Mouse (Mus musculus): Measurements from ENCODE around the gene Ugt1a1. TPM values are rescaled to one million over a fixed set of nuclear protein-coding genes. Genes with fewer than 3 reads are reported as not detected.
"Not testable (repeated sequence)": the region's sequence is repeated elsewhere in the genome, so short reads cannot be mapped to it uniquely, and the experiment has no call there.

The Ugt1a1 gene
- polyA plus RNA-seq, 3 experiments from 2014 or later = not detected

DNA sequence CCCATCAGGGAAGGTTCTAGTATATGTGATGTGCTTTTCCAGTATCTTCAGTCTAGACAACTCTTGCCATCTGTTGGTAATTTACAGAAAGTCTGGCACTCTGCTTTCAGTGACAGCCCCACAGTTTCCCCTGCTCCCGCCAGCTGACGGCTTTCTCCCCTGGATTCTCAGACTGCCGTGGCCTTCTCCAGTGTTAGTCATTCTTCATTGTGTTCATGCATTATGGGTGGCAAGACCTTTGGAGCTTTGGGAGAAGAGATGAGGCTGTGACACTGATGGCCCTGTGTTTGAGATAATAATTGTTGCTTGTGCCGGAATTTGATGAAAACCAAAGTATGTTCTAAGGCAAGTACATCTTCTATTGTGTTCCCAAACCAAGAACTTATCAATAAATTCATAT lies 6.8 kb downstream of the Ugt1a1 start:
- ATAC-seq = no peak

DNA sequence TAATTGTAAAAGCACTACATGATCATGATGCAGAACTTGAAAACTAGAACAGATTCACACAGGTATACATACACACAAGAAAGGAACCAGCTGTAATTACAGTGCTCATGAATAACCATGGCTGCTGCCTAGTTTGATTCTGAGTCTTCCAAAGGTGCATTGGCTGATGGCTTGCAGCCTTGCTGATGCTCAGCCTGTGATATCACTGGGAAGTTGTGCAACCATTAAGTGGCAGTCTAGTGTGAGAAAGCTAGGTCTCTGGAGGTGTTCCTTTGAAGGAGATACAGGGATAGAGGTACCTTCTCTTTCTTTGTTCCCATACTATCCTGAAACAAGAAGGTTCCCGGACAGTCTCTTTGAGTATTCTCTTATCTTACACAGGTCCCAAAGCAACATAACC lies 7.3 kb downstream of the Ugt1a1 start:
- no peak for ATAC-seq

DNA sequence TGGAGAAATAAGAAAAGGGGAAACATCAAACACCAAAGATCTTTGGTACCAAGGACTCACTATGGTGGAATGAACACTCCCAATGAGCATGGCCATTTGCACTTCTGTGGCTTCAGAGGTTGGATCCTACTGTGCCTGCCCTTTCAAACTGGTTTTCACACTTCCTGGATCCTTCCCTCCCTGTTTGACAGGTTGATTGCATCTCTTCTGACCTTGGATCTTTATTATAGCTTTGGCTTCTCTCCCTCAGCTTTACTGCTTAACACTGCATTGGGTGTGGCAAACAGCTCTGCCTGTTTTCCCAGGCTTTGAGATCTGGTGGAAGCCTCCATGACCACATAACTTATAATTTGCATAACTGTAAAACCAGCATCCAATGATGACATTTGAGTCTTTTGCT lies 8.6 kb downstream of the Ugt1a1 start:
- ATAC-seq = no peak

DNA sequence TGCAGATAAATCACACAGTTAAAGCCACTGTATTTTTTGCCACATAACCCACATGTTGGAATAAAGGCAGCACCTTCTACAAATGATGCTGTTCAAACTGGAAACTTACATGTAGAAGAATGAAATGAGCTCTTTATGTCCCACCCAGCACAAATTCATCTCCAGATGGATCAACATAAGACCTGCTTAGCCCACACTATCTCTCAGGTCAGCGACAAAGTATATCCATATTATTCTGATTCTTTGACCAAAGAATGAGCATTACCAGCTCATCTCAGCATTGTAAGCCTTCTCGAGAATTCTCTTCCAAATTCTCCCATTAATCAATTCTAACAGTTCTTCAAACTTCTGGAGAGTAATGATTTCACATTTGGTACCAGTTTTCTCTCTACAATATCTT lies 10.5 kb downstream of the Ugt1a1 start:
- no peak for ATAC-seq

DNA sequence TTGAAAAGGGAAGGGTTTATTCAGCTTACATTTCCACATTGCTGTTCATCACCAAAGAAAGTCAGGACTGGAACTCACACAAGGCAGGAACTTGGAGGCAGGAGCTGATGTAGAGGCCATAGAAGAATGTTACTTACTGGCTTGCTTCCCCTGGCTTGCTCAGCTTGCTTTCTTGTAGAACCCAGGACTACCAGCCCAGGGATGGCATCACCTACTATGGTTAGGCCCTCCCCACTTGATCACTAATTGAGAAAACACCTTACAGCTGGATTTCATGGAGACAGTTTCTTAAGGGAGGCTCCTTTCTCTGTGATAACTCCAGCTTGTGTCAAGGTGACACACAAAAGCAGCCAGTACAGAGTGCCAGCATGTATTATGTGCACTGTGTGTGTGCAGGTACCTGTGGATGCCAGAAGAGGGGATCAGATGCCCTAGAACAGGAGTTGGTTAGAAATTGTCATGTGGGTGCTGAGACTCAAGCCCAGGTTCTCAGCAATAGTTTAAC lies 11.3 kb downstream of the Ugt1a1 start:
- ATAC-seq = not testable (repeated sequence)

DNA sequence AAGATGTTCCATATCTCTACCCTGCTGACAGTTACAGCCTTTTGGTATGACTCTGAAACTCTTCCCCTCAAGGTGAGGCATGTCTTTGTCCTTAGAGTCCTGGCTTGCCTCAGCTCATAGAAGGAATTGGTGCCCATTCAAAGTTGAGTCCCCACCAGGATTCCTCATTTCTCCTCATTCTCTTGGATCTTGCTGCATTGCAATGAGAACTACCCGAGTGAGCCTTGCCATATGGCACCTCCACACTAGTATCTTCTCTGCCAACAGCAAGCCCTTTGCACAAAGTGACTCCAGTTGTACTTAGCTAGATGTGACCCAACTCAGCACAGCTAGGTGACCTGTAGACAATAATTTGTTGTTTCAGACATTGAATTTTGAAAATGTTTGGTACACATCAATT lies 11.8 kb downstream of the Ugt1a1 start:
- no peak for ATAC-seq

DNA sequence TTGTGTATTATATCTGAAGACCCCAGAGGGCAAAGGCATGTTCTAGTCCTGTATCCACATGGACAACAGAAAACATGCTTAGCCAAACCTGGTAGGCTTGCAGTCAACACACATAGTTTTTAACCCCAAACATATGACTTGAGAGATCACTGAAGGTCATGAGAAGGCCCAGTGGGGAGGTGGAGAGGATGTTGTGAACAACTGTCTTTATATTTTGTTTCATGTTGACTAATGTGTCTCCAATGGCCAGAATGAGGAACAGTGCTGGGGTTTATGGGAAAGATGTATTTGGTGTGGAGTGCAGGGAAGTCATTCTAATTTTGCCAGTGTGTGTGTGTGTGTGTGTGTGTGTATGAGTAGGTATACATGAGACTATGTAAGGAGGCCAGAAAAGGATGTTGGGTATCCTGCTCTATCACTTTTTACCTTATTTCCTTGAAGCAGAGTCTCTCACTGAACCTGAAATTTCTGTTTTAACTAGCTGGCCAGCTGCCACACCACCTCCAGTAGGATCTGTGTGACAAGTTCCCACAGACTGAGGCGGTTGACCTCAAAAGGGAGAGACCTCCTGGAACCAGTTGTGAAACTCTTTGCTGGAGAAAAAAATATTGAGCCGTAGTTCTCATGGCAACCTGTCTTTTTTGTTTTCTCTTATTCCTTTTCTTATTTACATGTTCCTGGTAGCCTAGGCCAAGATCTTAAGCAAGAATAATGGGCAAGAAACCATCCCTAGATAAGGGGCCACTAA lies 12.4 kb downstream of the Ugt1a1 start:
- no peak for ATAC-seq

DNA sequence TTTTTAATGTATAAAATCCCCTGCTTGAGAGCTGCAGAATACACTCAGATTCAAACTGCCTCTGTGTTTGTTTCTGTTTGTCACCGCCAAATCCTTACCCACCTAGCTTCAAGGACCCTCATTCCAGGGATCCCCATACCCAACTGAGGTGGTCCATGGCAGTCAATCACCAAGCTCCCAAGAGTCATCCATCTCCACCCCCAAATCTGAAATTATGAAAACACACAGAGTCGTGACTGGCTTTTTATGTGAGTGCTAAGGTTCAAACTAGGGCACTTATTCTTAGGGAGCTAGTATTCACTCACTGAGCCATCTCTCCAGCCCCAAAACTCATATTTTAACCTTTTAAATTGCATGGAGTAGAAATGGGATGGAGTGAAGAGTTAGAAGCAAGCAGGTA lies 13.5 kb downstream of the Ugt1a1 start:
- ATAC-seq = not testable (repeated sequence)

DNA sequence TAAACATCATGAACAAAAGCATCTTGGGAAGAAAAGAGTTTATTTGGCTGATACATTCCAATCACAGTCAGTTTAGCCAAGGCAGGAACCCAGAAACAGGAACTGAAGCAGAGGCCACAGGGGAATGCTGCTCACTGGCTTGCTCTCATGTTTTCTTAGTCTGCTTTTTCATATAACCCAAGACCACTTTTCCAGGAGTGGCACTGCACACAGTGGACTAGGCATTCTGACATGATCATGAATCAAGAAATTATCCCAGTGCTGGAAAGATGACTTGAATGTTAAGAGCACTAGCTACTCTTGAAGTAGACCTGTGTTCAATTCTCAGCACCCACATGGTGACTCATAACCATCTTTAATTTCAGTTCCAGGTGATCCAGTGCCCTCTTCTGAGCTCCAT lies 14.0 kb downstream of the Ugt1a1 start:
- no peak for ATAC-seq

DNA sequence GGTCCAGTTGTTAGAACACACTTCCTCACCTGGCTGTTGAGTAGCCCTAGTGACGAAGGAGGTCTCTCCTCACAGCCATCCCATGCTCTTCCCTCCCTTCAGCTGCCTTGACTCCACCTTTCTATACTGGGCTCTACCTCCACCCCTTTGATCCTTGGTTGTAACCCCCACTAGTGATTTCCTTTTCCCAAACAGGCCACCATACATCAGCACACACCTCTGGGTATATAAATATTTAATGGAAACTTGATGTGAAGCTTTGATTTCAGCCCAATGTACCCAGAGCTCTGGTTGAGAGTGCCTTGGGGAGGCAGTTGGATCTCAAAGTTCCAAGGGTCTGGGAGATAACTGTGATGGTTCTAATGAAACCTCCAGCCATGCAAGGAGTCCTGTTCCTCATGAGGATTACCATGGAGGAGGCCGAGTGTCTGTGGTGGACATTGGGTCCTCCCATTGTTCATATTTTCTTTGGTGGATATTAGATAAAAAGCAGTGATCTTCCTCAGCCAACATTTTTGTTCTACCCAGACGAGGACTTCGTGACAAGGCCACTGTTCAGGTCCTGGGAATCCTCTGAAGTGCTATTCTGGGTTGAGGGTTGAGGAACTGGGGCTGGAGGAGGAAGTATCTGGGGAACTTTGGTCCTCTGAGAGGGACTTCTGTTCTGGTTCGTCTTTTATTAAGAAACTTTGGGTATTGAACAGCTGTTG lies 15.1 kb downstream of the Ugt1a1 start, which contains the start of gene Mroh2a:
TSS of gene Mroh2a (plus strand) at position 317 of the 710 bp plus-strand sequence.
- no peak for ATAC-seq

DNA sequence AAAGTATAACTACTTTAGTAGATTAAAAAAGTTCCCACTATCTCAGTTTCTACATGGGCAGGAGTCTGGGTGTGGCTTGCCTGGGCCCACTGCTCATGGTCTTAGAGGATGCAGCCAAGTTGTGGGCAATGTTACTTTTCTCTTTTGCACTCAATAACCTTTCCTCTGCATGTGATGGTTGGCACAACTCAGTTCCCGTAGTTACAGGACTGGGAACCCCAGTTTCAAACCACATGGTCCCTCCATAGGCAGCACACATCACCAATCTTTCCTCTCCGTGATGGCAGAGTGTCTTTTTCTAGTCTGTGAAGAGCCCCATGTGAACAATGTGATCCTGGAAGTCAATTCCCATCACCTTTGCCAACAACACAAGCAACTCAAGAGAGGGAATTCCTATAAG lies 15.7 kb downstream of the Ugt1a1 start:
- ATAC-seq = no peak

DNA sequence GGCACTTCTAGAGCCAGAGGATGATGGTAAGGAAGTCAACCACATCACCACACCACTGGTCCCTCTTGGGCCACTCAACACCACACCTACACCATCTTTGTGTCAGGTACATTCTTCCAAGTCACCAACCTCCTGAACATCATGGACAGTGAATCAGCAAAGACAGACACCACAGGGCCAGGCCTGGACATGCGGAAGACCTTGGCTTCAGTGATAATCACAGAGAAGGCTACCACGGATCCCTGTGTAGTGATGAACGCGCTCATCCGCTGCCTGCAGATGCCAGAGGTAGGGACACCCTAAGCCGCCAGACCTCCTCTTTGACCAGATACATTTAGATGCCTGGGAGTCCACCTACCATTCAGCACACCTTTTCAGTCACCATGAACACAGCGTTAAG lies 16.4 kb downstream of the Ugt1a1 start:
- ATAC-seq = no peak

DNA sequence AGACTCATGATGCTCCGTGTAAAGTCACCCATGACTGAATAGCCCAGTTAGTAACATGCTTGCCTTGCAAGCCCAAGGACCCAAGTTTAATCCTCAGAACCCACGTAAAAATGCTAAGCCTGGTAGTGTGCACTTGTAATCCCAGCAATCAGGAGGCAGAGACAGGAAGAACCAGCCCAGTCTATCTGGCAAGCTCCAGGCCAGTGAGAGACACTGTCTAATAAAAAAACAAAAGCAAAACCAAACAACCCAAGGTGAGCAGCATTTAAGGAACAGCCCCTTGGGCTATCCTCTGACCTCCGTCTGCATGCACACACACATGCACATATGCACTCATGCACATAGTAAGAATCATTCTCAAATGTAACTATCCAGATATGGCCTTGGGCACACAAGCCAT lies 17.8 kb downstream of the Ugt1a1 start:
- ATAC-seq = no peak

DNA sequence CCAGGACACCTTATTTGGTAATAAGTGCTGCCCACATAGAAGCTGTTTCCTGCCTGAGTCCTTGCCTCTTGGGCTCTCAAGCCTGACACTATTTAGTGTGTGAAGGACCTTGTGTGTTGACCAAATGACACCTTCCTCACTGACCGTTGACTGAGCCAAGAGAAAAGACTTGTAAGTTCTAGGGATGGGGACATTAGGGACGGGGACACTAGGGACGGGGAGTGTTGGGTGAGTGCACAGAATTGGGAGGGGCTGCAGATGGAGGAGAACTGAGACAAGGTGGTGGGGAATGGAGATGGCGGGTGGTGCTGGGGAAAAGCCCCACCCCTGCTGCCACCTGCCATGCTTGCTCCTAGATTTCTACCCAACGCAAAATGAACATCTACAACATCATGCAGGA lies 18.2 kb downstream of the Ugt1a1 start:
- ATAC-seq = no peak

DNA sequence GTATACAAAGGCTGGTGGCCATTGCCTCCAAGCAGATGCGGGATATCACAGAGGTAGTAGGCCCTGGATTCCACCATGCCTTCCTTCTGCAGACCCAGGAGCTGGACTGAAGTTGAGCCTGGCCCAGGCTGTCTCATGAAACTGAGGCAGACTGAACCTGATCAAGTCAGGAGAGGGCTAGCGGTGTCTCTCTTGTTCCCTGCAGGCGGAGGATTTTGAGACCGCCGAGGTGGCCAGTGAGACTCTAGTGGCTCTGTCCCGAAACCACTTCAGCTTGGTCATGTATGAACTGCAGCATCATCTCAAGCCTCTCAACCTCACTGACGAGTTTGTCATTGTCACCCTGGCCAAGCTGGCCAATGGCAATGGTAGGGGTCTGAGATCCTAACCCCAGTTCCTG lies 18.7 kb downstream of the Ugt1a1 start:
- no peak for ATAC-seq

DNA sequence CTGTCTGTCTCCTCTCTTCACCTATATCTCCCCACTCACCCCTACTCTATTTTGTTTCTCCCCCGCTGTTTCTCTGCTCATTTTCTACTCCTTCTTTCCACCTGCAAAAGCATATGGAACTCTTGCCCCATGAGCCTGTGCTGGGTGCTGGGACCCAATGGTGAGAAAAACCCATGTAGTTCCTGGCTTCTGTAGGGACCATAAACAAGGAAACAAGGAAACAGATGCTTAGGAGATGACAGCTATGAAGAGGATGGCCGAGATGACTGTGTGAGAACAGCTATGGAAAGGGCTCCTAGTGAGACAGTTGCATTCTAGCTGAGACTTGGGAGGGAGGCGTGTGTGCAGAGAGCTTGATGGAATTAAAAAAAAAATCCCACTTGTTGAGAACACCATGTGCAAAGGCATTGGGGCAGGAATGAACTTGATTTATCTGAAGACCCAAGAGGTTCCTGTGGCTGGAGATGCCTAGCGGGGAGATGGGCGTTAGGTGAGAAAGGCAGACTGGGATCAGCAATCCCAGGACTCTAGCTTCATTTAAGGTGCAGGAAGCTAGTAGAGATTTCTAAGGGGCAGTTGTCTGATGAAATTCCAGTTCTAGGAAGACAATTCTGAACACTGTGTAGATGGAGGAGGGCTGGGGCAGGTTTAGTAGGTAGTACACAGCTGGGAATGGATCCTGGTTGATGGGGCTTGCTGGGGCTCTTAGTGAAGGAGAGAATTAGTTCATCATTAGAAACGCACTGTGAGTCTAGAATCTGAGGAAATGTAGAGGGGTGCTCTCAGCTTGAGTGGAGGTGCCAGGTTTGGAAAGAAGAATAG lies 19.4 kb downstream of the Ugt1a1 start:
- no peak for ATAC-seq

DNA sequence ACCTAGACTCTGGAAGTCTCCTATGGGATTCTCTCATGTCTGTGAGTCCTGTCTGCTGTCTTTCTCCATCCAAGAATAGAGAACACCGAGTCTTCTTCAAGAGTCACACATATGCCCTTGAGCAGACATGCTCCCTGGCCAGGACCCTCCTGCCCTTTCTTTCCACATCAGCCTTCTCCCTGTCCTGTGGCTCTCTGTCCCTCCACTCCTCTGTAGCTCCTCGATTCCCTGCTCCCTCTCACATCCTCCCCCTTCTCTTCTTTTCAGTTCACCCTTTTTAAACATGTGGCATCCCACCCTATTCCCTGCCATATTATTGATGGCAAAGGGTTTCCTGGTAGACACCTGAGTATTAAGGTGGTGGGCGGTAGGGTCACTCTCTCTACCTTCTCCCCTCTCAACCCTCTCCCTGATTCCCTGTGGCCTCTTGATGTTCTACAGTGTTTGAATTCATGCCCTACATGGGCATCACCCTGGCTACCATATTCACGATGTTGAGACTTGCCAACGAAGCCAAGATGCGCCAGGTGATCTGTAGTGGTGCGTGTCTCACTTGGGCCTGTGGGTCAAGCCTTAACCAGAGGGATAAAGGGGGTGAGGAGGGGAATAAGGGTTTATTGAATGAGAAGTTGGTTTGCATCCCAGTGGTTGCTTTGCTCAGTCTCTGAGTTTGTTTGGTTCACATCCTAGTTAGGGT lies 20.2 kb downstream of the Ugt1a1 start:
- no peak for ATAC-seq

DNA sequence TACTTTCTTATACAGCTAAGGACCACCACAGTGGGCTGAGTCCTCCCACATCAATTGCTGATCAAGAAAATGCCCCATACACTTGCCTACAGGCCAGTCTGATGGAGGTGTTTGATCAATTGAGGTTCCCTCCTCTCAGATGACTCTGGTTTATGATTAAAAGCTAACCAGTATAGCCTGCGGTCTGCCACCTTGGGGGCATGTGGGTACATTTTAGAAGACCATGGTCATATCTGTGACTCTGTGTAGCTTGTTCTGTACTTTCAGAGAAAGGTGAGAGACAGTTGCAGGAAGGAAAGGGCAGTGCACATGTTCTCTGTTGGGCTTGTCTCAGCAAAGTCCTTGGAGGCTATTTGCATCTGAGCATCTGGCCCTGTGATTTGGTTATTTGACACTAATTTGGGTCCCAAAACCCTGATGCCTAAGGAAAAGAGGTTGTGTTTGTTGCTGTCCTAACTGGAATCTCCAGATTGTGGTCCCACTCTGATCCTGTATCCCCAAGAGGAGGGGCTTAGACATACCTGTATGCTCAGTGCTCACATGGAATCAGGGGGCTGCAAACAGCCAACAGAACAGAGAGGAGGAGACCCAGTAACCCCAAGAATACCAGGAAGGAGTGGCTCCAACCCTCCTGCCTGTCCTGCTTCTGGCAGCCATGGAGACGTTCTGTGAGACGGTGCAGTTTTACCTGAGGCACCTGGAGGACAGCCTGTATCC lies 21.1 kb downstream of the Ugt1a1 start:
- no peak for ATAC-seq

DNA sequence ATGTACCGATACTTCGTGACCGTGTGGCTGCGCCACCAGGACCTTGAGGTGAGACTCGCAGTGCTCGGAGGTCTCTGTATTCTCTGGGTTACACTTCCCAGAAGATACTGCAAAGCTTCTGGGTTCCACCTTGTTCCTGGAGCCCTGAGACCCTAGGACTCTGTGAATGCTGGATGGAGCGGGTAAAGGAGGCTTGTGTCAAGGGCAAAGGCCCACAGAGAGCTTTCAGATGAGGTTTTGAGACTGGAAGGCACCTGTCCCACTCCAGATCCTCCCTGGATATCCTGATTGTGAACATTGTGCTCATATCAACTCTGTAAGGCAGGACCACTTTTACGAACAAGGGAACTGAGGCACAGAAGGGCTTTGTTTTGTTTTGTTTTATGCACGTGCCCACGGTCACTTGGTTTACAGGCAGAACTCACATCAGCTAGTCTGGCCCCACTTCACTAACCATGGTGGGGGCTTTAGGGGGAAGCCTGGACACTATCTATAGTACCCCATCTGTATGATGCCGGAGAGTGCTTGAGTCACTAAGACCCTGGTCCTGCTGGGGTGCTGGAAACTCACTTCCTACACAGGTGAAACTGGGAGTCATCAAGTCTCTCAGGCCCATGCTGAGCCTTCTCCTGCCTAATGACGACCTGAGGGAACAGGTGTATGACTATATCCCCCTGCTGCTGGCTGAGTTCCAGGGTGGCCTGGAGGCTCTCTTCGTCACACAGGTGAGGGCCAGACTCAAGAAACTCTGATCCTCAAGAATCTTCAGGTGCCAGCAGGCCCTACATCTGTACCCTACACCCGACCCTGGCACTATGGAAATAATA lies 21.9 kb downstream of the Ugt1a1 start:
- ATAC-seq = no peak

DNA sequence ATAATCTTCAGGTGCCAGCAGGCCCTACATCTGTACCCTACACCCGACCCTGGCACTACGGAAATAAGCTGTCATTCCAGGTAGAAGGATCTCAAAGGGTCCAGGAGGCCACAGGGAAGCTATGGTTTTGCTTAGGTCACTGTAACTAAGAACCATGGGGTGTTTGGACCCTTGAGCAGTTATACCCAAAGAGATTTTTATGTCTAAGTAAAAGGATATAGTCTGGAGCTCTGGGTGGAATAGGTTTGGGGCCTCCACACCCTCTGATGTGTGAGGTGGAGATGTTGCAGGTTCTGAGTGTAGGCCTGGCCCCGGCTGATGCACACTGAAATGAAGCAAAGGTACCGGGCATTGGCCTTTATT lies 22.5 kb downstream of the Ugt1a1 start:
- ATAC-seq = no peak

DNA sequence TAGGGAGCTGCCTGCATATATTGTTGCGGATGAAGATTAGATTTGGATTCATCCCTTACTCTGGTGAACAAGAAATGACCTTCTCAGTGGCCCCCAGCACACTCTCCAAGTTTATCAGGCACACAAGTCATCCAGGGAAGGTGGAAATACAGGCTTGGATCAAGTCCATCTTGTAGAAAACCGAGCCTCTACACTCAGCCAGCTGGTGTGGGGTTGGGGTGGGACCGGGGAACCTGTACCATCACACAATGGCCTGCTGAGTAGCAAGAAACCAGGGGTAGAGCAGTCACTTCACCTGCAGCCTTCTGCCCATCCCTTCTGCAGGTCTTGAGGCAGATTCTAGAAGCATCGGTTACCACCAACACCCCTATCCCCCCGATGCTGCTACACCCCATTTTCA lies 22.9 kb downstream of the Ugt1a1 start:
- ATAC-seq = no peak

All from inflammation-experienced regulatory T-cells, adult 6 months (primary cell).